Mouse (Mus musculus): ENCODE measurements at regions not wholly inside any gene's neighbourhood (a gene's known extent, or its start where the extent isn't known, plus 50 kb on each side); places are given as distances from the start of the nearest gene placed in this dataset. TPM values are rescaled to one million over a fixed set of nuclear protein-coding genes. Genes with fewer than 3 reads are reported as not detected.

DNA sequence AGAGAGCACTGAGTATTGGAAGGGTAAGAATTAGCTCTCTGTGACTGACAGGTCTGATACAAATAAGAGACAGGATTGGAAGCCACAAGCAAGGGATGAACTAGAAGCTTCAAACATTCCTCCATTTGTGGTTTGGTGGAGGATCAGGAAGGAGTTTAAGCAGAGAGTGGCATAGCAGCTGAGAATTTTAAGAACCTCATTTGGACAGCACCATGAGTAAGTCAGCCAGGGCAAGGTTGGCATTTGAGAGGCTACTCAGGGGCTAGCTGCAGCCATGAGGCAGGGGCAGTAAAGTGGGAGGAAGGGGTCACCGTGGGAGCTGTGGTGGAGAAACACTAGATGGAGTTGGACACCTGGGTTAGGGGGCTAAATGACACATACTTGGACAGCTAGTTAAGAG is 56.2 kb upstream of the Kif2a start:
- Histone ChIP-seq H3K4me1 (peaks cover 5% of the 10 kb centered on the region; the same call in 1 of the 2 replicates), H3K36me3 (no peaks in the 10 kb centered on the region), H3K27me3 (no peaks in the 10 kb centered on the region), H3K4me3 (no peak overlapping the region), H3K9ac (no peak overlapping the region), H3K4me2 (replicated peaks) (no peak overlapping the region), H3K9me3 (replicated peaks) (no peaks in the 10 kb centered on the region), H3K27ac (no peak overlapping the region)
- ATAC-seq (ENCODE audit: low FRiP score): no peak
- 89% methylated on average over 1 of the region's 1 CpGs for WGBS

DNA sequence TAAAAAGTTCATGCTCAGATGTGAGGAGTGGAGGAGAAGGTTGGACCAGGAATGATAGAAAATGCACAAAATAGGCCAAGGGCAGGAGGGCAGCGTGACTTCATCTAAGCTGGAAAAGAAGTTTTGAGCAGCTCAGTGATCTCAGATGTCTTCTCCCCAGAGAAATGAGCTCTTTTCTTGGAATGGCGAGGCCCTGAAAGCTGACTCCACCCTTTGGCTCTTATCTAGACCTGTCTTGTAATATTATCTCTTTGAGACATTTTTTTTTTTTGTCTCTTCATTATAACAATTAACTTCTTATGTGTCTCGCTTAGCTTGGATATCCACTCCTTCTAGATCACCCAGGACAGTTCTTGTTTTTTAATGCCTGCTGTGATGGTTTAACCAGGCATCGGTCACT is 53.0 kb upstream of the Kif2a start:
- Histone ChIP-seq H3K9me3 (replicated peaks) (no peaks in the 10 kb centered on the region), H3K9ac (no peak overlapping the region), H3K36me3 (no peaks in the 10 kb centered on the region), H3K4me3 (no peak overlapping the region), H3K27ac (no peak overlapping the region), H3K4me2 (replicated peaks) (no peak overlapping the region), H3K27me3 (peaks cover 3% of the 10 kb centered on the region; the same call in 1 of the 2 replicates), H3K4me1 (peaks cover 10% of the 10 kb centered on the region)
- no peak for ATAC-seq (ENCODE audit: low FRiP score)
- WGBS: 83% methylated on average over 4 of the region's 4 CpGs

DNA sequence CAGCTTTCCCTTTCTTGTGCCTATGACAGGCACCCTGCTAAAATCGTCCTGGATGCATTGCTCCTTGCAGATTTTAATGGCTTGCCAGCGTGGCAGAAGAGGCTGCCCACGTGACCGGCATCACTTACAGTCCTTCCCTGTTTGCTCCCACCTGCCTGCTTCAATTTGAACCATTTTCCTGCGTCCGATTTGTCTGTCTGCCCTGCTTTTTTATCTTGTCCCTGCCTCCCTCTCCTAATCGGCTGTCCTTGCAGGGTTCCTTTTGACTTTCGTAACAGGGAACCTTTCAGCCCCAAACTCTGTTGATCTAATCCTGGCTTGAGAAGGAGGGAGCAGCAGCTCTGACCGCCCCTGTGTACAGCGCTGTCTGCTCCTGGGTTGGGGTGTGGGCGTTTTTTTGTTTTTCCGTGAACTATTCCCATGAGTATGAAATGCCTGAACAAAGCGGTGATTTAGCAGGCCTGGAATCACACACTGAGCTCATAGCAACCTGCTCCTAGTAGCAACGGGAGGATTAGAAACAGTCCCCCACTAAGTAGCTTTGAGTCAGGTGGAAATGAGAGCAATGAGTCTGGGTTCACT is 51.2 kb upstream of the Kif2a start:
- H3K9me3 ChIP-seq (replicated peaks): no peaks in the 10 kb centered on the region
- peak overlapping the region; percentile 70 for H3K4me2 ChIP-seq (replicated peaks)
- H3K4me3 ChIP-seq: peak overlapping the region; percentile 35
- H3K36me3 ChIP-seq: no peaks in the 10 kb centered on the region
- H3K9ac ChIP-seq: peak overlapping the region; percentile 56
- peaks cover 3% of the 10 kb centered on the region; the same call in 1 of the 2 replicates for H3K27me3 ChIP-seq
- peak overlapping the region; percentile 52 for H3K27ac ChIP-seq
- 1% methylated on average over 14 of the region's 14 CpGs for WGBS
- H3K4me1 ChIP-seq: peaks cover 10% of the 10 kb centered on the region
- ATAC-seq (ENCODE audit: low FRiP score): peak; percentile 83

DNA sequence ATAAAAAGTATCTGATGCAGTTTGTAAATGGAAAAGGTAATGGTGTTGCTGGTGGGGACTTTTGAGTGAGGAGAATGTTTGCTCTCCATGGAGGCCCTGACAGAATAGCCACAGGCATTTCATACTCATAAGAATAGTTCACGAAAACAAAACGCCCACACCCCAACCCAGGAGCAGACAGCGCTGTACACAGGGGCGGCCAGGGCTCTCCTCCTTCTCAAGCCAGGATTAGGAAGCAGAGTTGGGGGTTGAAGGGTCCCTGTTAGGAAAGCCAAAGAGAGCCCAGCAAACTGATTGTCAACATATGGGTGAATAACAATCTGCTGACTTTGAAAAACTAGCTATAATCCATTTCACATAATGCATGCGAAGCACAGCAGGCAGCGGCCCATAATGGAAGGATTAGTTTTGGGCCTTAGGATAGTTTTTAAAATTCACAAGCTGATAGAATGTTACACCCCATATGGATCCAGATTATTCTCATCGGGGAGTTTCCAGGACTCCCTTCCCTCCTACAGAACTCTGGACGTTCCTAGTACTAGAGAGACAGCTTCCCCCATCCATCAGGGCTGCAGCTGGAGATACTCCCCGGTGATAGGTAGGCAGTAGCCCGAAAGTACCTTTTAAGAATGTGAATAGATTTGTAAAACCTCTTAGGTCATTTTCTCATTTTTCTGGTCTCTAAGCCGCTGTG is 50.6 kb upstream of the Kif2a start:
- H3K36me3 ChIP-seq: no peaks in the 10 kb centered on the region
- H3K9ac ChIP-seq: peak overlapping the region; percentile 56
- peak overlapping the region; percentile 35 for H3K4me3 ChIP-seq
- H3K4me2 ChIP-seq (replicated peaks): peak overlapping the region; percentile 70
- peaks cover 10% of the 10 kb centered on the region for H3K4me1 ChIP-seq
- peak; percentile 57 for ATAC-seq (ENCODE audit: low FRiP score)
- no peaks in the 10 kb centered on the region for H3K9me3 ChIP-seq (replicated peaks)
- H3K27ac ChIP-seq: no peak overlapping the region
- 22% methylated on average over 11 of the region's 11 CpGs for WGBS
- H3K27me3 ChIP-seq: peaks cover 3% of the 10 kb centered on the region; the same call in 1 of the 2 replicates

Small RNAs in the stretch of these regions (microRNA-seq; reads per million reads assigned to microRNA genes)
- gene Gm22118: not detected

All from hindbrain, embryonic 12.5 days (tissue).